Mouse (Mus musculus) kidney, postnatal 36 days (tissue): ENCODE data around the gene Tnfrsf11a.
A peak's percentile ranks its signal among the peaks of the same experiment; 100 is the strongest.

Experiments used
- DNase-seq, 2 experiments: peaks; one replicate each; pipeline ENCODE4 v3.0.0; 2021 to 2022; ENCODE audit warnings: mixed read lengths in 2 of 2

Tnfrsf11a gene

DNA sequence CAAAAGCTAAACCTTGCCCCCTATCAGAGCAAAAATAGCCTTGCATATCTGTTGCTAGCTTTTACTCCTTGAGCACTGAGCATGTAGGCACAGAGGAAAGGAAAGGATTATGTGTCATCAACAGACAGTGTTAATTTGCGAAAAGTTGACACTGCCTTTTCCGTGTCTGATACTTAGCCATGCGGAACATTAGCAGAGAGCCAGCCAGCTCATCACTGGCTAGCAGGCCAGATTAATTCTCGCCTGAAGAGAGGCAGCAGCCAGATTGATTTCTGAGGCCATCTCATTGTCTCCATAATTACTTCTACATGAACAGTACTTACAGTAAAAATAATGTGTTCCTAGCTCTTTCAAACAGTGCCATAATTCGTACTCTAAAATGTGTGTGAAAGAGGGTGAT, 48.7 kb downstream of the Tnfrsf11a start:
- no peak for DNase-seq

DNA sequence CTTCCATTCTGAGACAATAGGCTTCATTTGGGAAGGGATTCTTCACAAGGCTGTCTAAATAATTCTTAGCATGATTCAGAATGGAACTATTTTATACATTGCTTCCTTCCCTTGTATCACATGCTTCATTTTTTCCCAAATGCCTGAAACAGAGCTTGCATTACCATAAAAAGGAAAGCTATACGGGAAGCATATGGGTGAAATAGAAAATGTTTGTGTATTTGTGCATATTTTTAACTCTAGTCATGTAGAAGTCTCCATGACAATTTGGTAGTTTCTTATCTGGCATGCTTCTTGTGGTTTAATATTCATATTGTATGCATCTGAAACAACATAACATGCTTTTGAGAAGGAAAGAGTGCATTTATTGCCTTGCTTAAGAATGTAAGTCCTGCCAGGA, 52.3 kb downstream of the Tnfrsf11a start:
- no peak for DNase-seq

DNA sequence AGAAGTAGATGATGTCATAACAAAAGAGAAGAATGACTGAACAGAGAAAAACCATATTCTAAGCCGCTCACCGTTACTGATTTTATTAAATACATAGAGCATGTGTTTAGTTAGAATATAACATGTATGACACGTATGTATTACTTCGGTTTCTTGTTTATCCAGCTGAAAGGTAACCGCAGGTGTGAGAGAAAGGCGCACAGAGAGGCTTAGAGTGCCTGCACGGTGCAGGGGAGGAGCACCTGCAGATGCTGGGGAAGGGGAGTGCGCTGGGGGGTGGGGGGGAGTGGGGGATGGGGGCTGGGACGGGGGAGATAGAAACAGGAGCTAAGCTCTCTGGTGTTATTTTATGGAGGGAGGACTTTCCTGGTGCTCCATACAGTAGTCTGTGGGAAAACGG, 62.4 kb downstream of the Tnfrsf11a start:
- no peak for DNase-seq

DNA sequence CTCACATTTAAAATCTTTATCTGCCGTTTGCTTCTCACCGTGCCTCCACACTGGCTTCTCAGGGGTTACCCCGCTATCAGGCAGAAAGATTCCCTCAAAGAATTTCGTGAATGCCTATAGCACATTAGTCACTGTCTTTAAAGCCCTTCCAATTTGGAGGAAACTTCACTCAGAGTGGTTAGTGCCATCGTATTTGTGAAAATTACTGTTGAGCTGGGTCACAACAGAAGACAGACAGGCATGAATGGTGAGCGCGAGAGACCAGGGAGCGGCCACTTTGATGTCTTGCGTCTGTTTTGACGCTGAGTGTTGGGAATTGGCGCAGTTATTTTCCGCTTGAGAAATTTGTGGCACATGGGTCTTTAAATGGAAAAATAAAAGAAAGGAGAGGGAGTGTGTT, 62.9 kb downstream of the Tnfrsf11a start:
- no peak for DNase-seq

DNA sequence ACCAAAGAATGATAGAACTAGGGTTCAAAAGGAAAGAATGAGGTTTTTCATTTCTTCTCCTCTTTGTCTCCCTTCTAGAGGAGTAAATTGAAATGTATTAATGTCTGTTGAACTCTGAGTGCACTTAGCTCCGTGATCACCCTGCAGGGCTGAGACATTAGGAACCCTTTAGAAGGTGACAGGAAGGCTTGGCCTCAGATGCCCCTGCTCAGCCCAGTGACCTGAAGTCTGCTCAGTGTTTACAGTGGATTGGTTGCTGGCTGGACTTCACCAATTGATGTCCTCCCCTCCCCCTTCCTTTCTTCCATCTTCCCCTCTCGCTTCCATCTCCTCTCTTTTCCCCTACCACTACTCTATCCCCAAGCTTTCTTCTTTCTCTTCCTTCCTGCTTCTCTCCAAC, 63.3 kb downstream of the Tnfrsf11a start:
- no peak for DNase-seq

DNA sequence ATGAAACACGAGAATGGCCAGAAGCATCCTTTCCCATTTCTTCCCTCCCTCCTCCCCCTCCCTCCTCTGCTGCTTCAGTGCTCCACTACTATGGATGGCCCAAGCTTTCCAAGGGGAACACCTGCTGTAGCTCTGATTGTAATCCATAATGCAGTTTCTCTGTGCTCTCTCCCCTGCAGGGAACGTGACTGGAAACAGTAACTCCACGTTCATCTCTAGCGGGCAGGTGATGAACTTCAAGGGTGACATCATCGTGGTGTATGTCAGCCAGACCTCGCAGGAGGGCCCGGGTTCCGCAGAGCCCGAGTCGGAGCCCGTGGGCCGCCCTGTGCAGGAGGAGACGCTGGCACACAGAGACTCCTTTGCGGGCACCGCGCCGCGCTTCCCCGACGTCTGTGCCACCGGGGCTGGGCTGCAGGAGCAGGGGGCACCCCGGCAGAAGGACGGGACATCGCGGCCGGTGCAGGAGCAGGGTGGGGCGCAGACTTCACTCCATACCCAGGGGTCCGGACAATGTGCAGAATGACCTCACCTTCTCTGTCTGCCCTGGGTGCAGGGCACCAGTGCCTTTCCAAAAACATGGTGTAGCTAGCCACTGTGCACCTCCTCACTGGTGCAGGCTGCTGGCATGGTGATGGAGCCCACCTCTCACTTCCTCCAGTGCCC, 64.0 kb downstream of the Tnfrsf11a start:
- DNase-seq: no peak

DNA sequence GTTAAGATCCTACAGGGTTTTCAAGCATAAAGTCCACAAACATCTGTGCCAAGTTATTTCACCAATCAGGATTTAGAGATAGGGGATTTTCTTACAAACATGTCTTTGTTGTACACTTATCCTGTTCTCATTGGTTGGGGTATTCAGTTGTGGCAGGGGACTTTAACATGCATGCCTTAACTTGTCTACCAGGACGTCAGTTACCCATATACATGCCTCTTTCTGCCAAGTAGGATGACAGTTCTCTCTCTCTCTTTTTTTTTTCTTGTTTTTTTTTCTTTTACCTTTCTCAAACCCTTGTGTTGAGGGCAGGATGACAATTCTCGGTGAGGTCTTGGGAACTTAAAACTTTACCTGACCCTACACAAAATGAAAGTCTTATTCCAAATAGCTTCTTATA, 65.9 kb downstream of the Tnfrsf11a start:
- no peak for DNase-seq

DNA sequence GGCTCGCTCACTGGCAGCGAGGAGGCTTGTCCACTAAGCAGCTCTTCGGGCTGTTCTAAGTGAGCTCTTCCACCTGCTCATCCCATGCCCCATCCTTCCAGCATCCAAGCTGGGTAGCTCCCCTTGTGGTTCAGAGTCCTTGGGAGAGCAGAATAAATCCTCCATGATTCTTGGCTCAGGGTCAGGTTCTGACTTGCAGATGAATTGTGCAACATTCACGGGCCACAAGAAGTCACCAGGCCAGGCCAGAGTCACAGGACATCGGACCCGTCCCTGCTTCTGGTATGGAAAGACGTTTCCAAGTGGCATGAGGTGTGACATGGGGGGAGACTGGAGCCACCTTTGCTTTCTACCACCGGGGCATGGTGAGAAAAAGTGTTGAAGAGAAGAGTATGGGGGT, 68.3 kb downstream of the Tnfrsf11a start:
- peak in 1 of 2 experiments; percentile 21 for DNase-seq

DNA sequence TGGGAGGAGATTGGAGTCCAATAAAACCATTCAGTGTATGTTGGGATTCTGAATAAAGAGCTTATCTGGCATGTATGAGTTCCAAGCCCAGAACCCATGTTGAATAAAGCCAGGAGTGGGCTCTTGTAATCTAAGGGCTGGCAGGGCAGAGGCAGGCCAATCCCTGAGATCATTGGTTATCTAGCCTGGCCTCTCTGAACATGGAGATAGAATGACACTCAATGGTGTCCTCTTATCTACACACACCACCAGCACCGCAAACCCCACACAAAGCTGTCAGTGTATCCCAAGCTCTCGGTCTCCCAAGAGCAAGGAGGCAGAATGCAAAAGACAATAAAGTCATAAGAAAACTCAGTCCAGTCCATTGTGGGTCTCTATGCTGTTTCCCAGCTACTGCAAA, 70.8 kb downstream of the Tnfrsf11a start:
- DNase-seq: no peak

DNA sequence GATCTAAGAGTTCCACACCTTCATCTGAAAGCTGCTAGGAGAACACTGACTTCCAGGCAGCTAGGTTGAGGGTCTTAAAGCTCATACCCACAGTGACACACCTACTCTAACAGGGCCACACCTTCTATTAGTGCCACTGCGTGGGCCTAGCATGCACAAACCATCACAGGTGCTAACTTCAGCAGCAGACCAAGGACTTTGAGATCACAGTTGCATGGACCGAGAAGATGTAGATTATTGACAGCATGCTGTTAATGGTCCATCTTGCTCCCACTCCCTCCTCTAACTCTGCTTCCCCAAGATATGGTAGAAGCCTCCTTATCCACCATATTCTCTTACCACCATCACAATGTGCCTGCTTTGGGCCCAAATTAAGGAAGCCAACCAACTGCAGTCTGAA, 79.2 kb downstream of the Tnfrsf11a start:
- DNase-seq: no peak

DNA sequence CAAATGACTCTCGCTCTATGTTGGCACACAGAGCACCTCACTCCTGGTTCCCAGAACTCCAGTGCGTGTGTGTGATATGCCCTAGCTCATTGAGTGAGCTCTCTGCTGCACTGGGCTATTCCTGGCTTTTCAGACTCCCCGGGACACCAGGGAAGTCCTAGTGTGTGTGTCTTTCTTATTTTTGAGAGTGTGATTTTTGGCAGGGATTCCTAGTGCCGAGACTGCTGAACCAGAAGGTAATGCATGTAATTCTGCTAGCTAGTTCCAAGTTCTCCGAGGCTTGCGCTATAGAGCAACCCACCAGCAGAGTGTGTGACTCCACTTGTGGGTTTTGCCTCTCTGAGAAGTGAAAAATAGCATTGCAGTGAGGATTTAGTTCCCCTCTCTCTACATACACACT, 96.1 kb downstream of the Tnfrsf11a start:
- no peak for DNase-seq

DNA sequence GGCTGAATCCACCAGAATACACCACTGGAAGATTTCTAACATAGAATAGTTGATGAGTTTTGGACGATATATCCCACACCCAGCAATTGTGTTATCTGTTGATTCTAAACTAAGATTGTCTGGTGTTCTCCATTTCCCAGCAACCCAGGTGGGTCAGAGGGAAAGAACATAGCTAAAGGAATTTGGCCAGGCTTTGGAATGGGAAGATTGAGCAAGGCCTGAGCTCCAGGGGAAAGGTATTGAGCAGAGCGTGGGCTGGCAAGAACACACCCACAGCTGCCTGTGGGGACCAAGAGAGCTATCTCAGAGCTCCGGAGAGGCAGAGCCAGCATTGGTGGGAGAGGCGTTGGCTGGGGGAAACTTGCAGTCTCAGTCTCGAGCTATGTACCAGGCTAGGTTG, 97.3 kb downstream of the Tnfrsf11a start:
- no peak for DNase-seq

DNA sequence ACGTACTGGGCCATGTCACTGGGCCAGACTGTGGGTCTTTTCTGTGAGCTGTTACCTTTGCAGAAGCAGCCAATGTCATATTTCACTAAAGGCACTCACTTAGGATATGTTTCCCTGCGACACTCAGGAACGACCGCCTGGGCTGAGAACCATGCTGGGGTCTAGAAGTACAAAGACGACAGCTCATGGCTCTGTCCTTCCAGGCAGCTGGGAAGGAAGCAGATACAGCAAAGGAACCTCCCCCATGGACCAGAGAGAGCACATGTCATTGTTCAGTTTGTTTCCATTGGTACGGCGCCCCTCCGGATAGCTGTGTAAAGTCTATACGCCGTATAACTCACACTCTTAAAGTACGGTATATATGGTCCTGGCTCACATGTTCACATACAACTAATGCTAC, 97.9 kb downstream of the Tnfrsf11a start:
- DNase-seq: no peak

DNA sequence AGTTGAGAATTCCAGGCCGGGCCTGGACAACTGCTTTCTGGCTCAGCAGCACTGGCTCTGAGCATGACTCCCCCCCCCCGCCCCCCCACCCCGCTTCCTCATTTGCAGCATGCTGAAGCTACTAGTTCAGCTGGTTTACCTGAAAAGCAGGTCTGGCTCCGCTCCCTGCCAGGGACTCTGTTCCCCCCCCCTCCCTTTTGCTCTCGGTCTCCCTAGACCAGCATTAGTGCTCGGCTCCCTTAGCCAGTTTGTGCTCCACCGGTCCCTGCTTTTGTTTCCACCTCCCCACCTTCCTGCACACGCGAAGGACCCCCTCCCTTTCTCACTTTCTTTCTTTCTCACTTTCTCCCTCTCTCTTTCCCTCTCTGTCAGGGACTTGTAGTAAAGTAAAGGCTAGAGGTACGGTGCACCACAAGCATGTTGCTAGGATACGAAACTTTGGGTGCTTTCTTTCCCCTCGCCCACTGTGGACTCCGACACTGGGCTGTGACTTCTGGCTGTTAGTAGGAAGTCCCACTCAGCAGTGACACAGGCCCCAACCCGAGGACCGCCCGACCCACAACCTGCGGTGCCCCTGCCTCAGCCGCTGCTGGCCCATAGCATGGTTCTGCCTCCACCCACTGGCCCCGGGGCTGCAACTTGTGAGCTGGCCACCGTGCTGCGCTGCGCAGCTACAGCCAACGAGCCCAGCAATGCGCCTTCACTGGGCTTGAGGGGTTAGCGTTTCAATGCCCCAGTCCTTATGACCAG, 100.2 kb downstream of the Tnfrsf11a start:
- peak in 1 of 2 experiments; percentile 48 for DNase-seq

DNA sequence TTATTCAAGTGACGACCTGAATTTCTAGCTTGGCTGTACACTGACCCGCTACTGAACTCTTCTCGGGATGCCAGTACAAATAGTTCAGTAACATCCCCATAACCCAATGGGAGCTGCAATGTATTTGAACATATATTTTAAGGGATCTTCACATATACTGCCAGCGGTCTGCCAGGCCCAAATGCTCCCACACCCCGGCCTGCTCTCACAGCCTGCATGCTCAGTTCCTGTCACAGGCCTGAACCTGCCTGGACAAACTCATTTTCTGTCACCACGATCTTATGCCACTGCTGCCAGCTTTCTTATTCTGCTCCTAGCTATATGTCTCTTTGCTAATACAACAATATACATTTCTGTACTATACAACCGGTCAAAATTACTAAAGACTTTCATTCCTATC, 100.9 kb downstream of the Tnfrsf11a start:
- no peak for DNase-seq

DNA sequence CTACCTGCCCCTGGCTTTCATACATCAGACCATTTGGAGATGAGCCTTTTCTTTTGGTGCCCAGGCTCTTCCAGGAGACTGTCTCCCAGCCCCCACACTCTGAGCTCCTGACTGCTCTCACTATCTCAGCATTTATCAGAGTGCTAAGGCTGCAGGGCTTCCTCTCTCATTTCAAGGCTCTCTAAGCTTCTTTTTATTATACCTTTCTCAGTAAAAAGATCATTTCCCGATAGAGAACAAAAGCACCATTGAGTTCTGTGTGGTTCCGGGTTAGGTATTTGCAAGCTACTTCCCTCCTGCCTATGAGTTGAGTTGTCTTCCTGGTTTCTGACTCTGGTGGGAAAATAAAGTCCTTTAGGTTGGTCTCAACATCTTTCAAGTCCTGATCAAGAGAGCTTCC, 103.0 kb downstream of the Tnfrsf11a start:
- DNase-seq: no peak

DNA sequence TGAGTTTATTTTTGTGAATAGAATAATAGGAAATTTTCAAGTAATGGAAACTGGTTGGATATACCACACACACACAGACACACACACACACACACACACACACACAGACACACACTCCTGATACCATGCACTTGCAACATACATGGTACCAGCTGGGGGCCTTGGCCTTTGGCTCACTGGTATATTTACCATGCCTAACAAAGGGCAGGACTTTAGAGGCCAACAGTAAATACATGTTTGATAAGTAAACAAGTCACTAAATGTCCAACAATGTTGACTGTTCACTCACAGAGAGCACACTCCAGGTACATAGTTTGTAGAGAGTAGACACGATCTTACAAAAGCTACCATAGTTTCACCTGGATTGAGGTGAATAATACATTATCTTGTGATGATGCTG, 104.6 kb downstream of the Tnfrsf11a start:
- no peak for DNase-seq

DNA sequence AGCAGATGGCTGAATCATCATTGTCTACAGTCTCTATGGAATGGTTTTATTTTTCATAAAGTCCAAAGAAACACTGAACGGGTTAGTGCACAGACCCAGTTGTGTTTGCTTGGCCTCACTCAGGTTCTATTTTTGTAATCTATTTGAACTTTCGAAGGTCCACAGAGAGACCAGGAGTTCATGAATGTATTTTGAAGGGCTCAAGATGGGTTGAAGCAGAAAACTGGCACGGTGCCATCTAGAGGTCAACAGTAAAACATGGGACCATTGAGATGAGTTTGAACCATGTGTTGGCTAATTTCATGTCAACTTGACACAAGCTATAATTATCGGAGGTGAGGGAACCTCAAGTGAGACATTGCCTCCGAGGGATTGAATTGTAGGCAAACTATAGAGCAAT, 105.1 kb downstream of the Tnfrsf11a start:
- DNase-seq: no peak

DNA sequence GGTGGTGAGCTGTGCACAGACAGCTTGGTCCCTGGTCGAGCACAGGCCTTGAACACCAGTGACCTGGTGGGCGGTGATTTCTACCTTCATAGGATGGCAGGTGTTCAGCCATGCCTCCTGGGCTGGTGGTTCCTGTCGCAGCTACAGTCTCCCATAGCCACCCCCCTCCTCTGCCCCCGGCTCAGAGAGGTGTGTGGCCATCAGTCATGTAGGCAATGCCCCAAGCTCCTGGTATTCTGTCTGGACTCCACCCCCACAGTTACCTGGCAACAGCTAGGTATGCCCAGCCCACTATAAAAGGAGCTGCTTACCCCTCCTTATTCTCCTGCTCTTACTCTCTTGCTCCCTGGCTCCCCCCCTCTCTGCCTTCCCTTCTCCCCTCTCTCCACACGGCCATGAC, 105.8 kb downstream of the Tnfrsf11a start:
- no peak for DNase-seq

DNA sequence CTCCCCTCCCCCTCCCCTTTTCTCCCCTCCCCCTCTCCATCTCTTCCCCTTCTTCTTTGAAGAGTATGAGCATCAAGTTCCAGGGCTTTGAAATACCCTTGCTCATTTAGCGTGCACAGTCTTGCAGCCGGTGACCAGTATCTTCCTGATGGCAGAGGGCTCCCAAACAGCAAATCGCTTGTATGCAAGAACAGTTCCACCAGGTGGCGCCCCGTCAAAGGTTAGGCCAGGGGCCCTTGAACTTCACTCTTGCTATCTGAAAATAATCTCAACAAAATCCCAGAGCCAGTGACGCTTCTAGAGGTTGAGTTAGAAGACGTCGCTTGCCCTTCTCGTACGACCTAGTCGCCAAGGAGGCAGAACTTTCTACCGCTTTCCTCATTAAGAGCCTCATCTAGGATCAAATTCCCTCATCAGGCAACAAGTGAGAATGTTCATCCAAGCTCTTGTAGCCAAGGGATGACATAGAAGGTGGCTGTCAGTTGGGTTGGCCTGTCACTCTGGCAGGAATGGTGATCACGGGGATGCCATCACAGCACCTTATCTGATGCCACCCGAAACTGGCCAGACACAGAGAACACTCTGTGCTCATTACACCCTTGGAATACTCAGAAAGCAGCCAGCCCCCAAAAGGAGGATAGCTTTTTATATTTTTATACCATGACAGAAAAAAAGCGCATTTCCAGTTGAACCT, 110.7 kb downstream of the Tnfrsf11a start:
- peak; percentile 89 to 97 for DNase-seq

DNA sequence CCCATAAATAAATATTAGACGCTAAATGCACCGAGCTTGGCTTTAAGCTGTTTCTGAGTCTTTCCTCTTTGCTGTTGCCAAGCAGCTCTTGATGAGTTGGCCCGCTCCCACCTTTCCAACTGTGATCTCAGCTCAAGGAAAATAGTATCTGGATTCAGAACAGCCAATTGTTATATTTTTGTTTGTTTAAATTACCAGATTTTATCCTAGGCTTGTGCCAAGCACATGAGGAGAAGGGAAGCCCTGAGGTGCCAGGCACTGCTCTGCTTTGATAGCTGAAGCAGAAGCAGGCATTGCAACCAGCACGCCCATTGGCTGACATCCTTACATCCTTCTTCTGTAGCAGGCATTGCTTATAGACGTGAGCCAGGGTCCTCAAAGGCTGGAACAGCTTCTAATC, 114.5 kb downstream of the Tnfrsf11a start:
- no peak for DNase-seq
